Mouse (Mus musculus): ENCODE results near the gene Rbfox3. TPM values are rescaled to one million over a fixed set of nuclear protein-coding genes. Genes with fewer than 3 reads are reported as not detected.
A peak's percentile ranks its signal among the peaks of the same experiment; 100 is the strongest.

Rbfox3 gene
- polyA plus RNA-seq, 1 experiment from 2014 or later: 0.79 TPM

GRCm38 (mm10) chr11:118479776-118480175 lies 431.6 kb downstream of the Rbfox3 start:
- Histone ChIP-seq H3K4me3 (replicated peaks) (no peak overlapping the region), H3K36me3 (peaks cover 24% of the 10 kb centered on the region), H3K4me2 (no peak overlapping the region), H3K27me3 (no peaks in the 10 kb centered on the region), H3K9ac (no peak overlapping the region), H3K27ac (peak overlapping the region; percentile 49; the same call in 1 of the 2 replicates), H3K9me3 (replicated peaks) (no peaks in the 10 kb centered on the region), H3K4me1 (peaks cover 8% of the 10 kb centered on the region)
- no peak for ATAC-seq (replicated peaks; ENCODE audit: low FRiP score)
- 76% methylated on average over 12 of the region's 12 CpGs for WGBS

- H3K27me3 ChIP-seq: no peaks in the 10 kb centered on the region
- H3K4me2 ChIP-seq: peak within 1 kb of the TSS; percentile 94
- peak within 1 kb of the TSS; percentile 71 for H3K9ac ChIP-seq
- peak; percentile 99 for ATAC-seq (replicated peaks; ENCODE audit: low FRiP score)
- H3K27ac ChIP-seq: 0 out of 2 replicates have a peak within 1 kb of the TSS, but pooled peaks have one; percentile 51
- H3K36me3 ChIP-seq: peaks cover 11% of the 10 kb centered on the region
- H3K4me1 ChIP-seq: peaks cover 14% of the 10 kb centered on the region
- peak within 1 kb of the TSS; percentile 71 for H3K4me3 ChIP-seq (replicated peaks)
- no peaks in the 10 kb centered on the region for H3K9me3 ChIP-seq (replicated peaks)
- under 1% methylated on average over 57 of the region's 57 CpGs for WGBS
Observed at GRCm38 (mm10) chr11:118476396-118477373, 434.7 kb downstream of the Rbfox3 start, which contains the start of gene Engase. Engase (plus strand) TSS chr11:118476829.

- H3K27me3 ChIP-seq: no peaks in the 10 kb centered on the region
- no peaks in the 10 kb centered on the region for H3K9me3 ChIP-seq (replicated peaks)
- no peak overlapping the region for H3K4me3 ChIP-seq (replicated peaks)
- peaks cover 21% of the 10 kb centered on the region for H3K4me1 ChIP-seq
- 52% methylated on average over 7 of the region's 7 CpGs for WGBS
- no peak overlapping the region for H3K4me2 ChIP-seq
- ATAC-seq (replicated peaks; ENCODE audit: low FRiP score): no peak
- H3K27ac ChIP-seq: no peak overlapping the region
- peaks cover 5% of the 10 kb centered on the region; the same call in 1 of the 2 replicates for H3K36me3 ChIP-seq
- no peak overlapping the region for H3K9ac ChIP-seq
Observed at GRCm38 (mm10) chr11:118475496-118476083, 435.8 kb downstream of the Rbfox3 start.

- WGBS: 77% methylated on average over 6 of the region's 6 CpGs
- no peak overlapping the region for H3K27ac ChIP-seq
- H3K9me3 ChIP-seq (replicated peaks): no peaks in the 10 kb centered on the region
- no peaks in the 10 kb centered on the region; the same call in 1 of the 2 replicates for H3K36me3 ChIP-seq
- H3K9ac ChIP-seq: no peak overlapping the region
- H3K4me1 ChIP-seq: peaks cover 29% of the 10 kb centered on the region
- H3K4me3 ChIP-seq (replicated peaks): no peak overlapping the region
- no peak overlapping the region for H3K4me2 ChIP-seq
- no peak for ATAC-seq (replicated peaks; ENCODE audit: low FRiP score)
- H3K27me3 ChIP-seq: no peaks in the 10 kb centered on the region
Observed at GRCm38 (mm10) chr11:118473842-118474500, 437.4 kb downstream of the Rbfox3 start.

- H3K4me1 ChIP-seq: peaks cover 29% of the 10 kb centered on the region
- no peaks in the 10 kb centered on the region for H3K36me3 ChIP-seq
- H3K9ac ChIP-seq: no peak overlapping the region
- no peak overlapping the region for H3K4me2 ChIP-seq
- ATAC-seq (replicated peaks; ENCODE audit: low FRiP score): no peak
- no peaks in the 10 kb centered on the region for H3K27me3 ChIP-seq
- no peaks in the 10 kb centered on the region for H3K9me3 ChIP-seq (replicated peaks)
- H3K4me3 ChIP-seq (replicated peaks): no peak overlapping the region
- H3K27ac ChIP-seq: no peak overlapping the region
- WGBS: 41% methylated on average over 1 of the region's 1 CpGs
Observed at GRCm38 (mm10) chr11:118473161-118473560, 438.2 kb downstream of the Rbfox3 start.

- ATAC-seq (replicated peaks; ENCODE audit: low FRiP score): no peak
- Histone ChIP-seq H3K27ac (peak overlapping the region; percentile 75), H3K9me3 (replicated peaks) (no peaks in the 10 kb centered on the region), H3K27me3 (no peaks in the 10 kb centered on the region), H3K36me3 (no peaks in the 10 kb centered on the region), H3K4me2 (no peak overlapping the region), H3K4me3 (replicated peaks) (no peak overlapping the region), H3K4me1 (peaks cover 28% of the 10 kb centered on the region), H3K9ac (no peak overlapping the region)
- 61% methylated on average over 13 of the region's 13 CpGs for WGBS
Observed at GRCm38 (mm10) chr11:118471676-118472075, 439.7 kb downstream of the Rbfox3 start.

GRCm38 (mm10) chr11:118470234-118470966 lies 441.0 kb downstream of the Rbfox3 start:
- no peak for ATAC-seq (replicated peaks; ENCODE audit: low FRiP score)
- H3K4me3 ChIP-seq (replicated peaks): no peak overlapping the region
- no peak overlapping the region for H3K9ac ChIP-seq
- no peaks in the 10 kb centered on the region for H3K27me3 ChIP-seq
- H3K27ac ChIP-seq: peak overlapping the region; percentile 70
- H3K4me1 ChIP-seq: peaks cover 28% of the 10 kb centered on the region
- 27% methylated on average over 12 of the region's 12 CpGs for WGBS
- no peaks in the 10 kb centered on the region for H3K36me3 ChIP-seq
- H3K4me2 ChIP-seq: no peak overlapping the region
- H3K9me3 ChIP-seq (replicated peaks): no peaks in the 10 kb centered on the region

- peaks cover 28% of the 10 kb centered on the region for H3K4me1 ChIP-seq
- no peaks in the 10 kb centered on the region for H3K27me3 ChIP-seq
- WGBS: 85% methylated on average over 10 of the region's 10 CpGs
- no peak for ATAC-seq (replicated peaks; ENCODE audit: low FRiP score)
- no peak overlapping the region for H3K9ac ChIP-seq
- H3K4me2 ChIP-seq: no peak overlapping the region
- peak overlapping the region; percentile 70 for H3K27ac ChIP-seq
- H3K9me3 ChIP-seq (replicated peaks): no peaks in the 10 kb centered on the region
- no peak overlapping the region for H3K4me3 ChIP-seq (replicated peaks)
- no peaks in the 10 kb centered on the region for H3K36me3 ChIP-seq
Observed at GRCm38 (mm10) chr11:118469509-118470160, 441.8 kb downstream of the Rbfox3 start.

- Histone ChIP-seq H3K4me2 (no peak overlapping the region), H3K9me3 (replicated peaks) (no peaks in the 10 kb centered on the region), H3K27me3 (no peaks in the 10 kb centered on the region), H3K4me3 (replicated peaks) (no peak overlapping the region), H3K9ac (no peak overlapping the region), H3K27ac (no peak overlapping the region), H3K4me1 (peaks cover 25% of the 10 kb centered on the region), H3K36me3 (no peaks in the 10 kb centered on the region)
- no peak for ATAC-seq (replicated peaks; ENCODE audit: low FRiP score)
- WGBS: 59% methylated on average over 11 of the region's 11 CpGs
Observed at GRCm38 (mm10) chr11:118467441-118468035, 443.9 kb downstream of the Rbfox3 start.

- Histone ChIP-seq H3K4me1 (peaks cover 12% of the 10 kb centered on the region), H3K4me3 (replicated peaks) (no peak overlapping the region), H3K9ac (no peak overlapping the region), H3K27ac (no peak overlapping the region), H3K9me3 (replicated peaks) (0 out of 2 replicates have a peak, but pooled peaks cover 3% of the 10 kb centered on the region), H3K4me2 (no peak overlapping the region), H3K36me3 (no peaks in the 10 kb centered on the region), H3K27me3 (no peaks in the 10 kb centered on the region)
- ATAC-seq (replicated peaks; ENCODE audit: low FRiP score): no peak
- 68% methylated on average over 6 of the region's 6 CpGs for WGBS
Observed at GRCm38 (mm10) chr11:118460280-118460679, 451.1 kb downstream of the Rbfox3 start.

Data from kidney, embryonic 15.5 days (tissue).